Mouse (Mus musculus) gastrocnemius, postnatal 14 days (tissue): ENCODE data around the gene Svip. TPM values are rescaled to one million over a fixed set of nuclear protein-coding genes. Genes with fewer than 3 reads are reported as not detected.

ENCODE experiments used
- DNase-seq: peaks from one replicate; pipeline ENCODE4 v3.0.0; 2021; ENCODE audit warnings: mixed read lengths
- intact Hi-C: fragments of 180-260 bp; cut with DNase I; formaldehyde crosslinking; loops from one replicate; pipeline ENCODE4 v1.15.1; 2025; ENCODE audit warnings: low total_unique reads
- total RNA-seq, 2 experiments: library from RNA; stranded (reverse); gene quantifications; 2 replicates each; pipeline ENCODE4 v1.2.3; 2021

Gene Svip
- total RNA-seq, 2 experiments from 2014 or later, result 6.4 to 9.7 TPM

- DNase-seq, result no peak
- intact Hi-C loops, result no loop called here
Observed at GRCm38 (mm10) chr7:51967581-51967980, 38.2 kb downstream of the Svip start.

- DNase-seq, result no peak
- intact Hi-C loops, result no loop called here
Observed at GRCm38 (mm10) chr7:51964681-51965080, 41.1 kb downstream of the Svip start.

- intact Hi-C loops, result no loop called here
- no peak for DNase-seq
Observed at GRCm38 (mm10) chr7:51962219-51962952, 43.4 kb downstream of the Svip start.

GRCm38 (mm10) chr7:51960698-51961374 is 45.0 kb downstream of the Svip start:
- no peak for DNase-seq
- intact Hi-C loops, result no loop called here

GRCm38 (mm10) chr7:51957766-51958165 is 48.1 kb downstream of the Svip start:
- intact Hi-C loops, result no loop called here
- DNase-seq, result no peak

GRCm38 (mm10) chr7:51955424-51956041 is 50.3 kb downstream of the Svip start:
- intact Hi-C loops, result no loop called here
- DNase-seq, result peak; percentile 4

Other genes starting within 250 kb of the Svip start
- gene Gas2, start 144.0 kb downstream of the Svip start, total RNA-seq, result 1 to 10 TPM; 8.7 to 9.8 TPM
- 1 to 10 TPM; 2.3 to 2.8 TPM for gene Fancf, start 143.8 kb downstream of the Svip start, total RNA-seq
- not detected for gene 1700015G11Rik, start 9.7 kb upstream of the Svip start, total RNA-seq